Mouse (Mus musculus): Measurements from ENCODE around the gene Nit1.
"Not testable (repeated sequence)": the region's sequence is repeated elsewhere in the genome, so short reads cannot be mapped to it uniquely, and the experiment has no call there.

GRCm38 (mm10) chr1:171306157-171306556, 39.3 kb downstream of the Nit1 start:
- TF ChIP-seq MYC (IDR thresholded peaks at IDR 0.05; ENCODE audit: low read depth, low read length); CTCF (conservative IDR thresholded peaks at IDR 0.05 in 1 of 2, IDR thresholded peaks at IDR 0.05 in 1 of 2; ENCODE audit: low read depth in 2 of 2, low read length in 2 of 2): not testable (repeated sequence)
